Mouse (Mus musculus) urinary bladder, adult 2 months (tissue): ENCODE data around the gene Ccl27a. TPM values are rescaled to one million over a fixed set of nuclear protein-coding genes. Genes with fewer than 3 reads are reported as not detected.
A peak's percentile ranks its signal among the peaks of the same experiment; 100 is the strongest.

Experiments
- DNase-seq: peaks from one replicate; pipeline ENCODE4 v3.0.0; 2022; ENCODE audit warnings: low spot score
- polyA plus RNA-seq: library from polyadenylated mRNA; depleted of rRNA; stranded (reverse); fragments of >200 nt; gene quantifications from 2 replicates; pipeline ENCODE4 v1.2.3, GENCODE M21; 2012; rRNA removed

The Ccl27a gene
- polyA plus RNA-seq, 1 experiment, result 44.4 TPM

- DNase-seq, result peak; percentile 85
Measured at GRCm38 (mm10) chr4:41755338-41756305, 18.4 kb downstream of the Ccl27a start, which contains the start of gene Sigmar1. Sigmar1 (minus strand) TSS chr4:41756157.

- no peak for DNase-seq
Measured at GRCm38 (mm10) chr4:41754797-41755337, 19.2 kb downstream of the Ccl27a start, which contains the start of gene Galt. Galt (plus strand) TSS chr4:41755228.

GRCm38 (mm10) chr4:41745021-41745420, 29.0 kb downstream of the Ccl27a start:
- no peak for DNase-seq

GRCm38 (mm10) chr4:41744131-41744530, 29.9 kb downstream of the Ccl27a start:
- no peak for DNase-seq

GRCm38 (mm10) chr4:41741158-41741560, 32.9 kb downstream of the Ccl27a start:
- DNase-seq, result peak; percentile 88

GRCm38 (mm10) chr4:41740380-41741157, 33.5 kb downstream of the Ccl27a start:
- DNase-seq, result no peak

GRCm38 (mm10) chr4:41739260-41739659, 34.8 kb downstream of the Ccl27a start:
- DNase-seq, result no peak

GRCm38 (mm10) chr4:41738256-41738603, 35.8 kb downstream of the Ccl27a start:
- DNase-seq, result no peak

GRCm38 (mm10) chr4:41737602-41738255, 36.3 kb downstream of the Ccl27a start:
- DNase-seq, result peak; percentile 46

GRCm38 (mm10) chr4:41731052-41731765, 42.8 kb downstream of the Ccl27a start, which contains the start of gene Arid3c:
Arid3c (minus strand) TSS chr4:41731142.
- no peak for DNase-seq

GRCm38 (mm10) chr4:41726826-41727621, 47.0 kb downstream of the Ccl27a start:
- DNase-seq, result no peak

- peak; percentile 68 for DNase-seq
Measured at GRCm38 (mm10) chr4:41722918-41723351, 51.1 kb downstream of the Ccl27a start, which contains the start of gene Dctn3. Dctn3 (minus strand) TSS chr4:41723170.

Other genes starting within 250 kb of the Ccl27a start
- gene Fam219a, start 204.7 kb downstream of the Ccl27a start, polyA plus RNA-seq, result 20.9 and 21.3 TPM in 2 replicates
- 85.3 and 93.8 TPM in 2 replicates for gene Dnaic1, start 204.5 kb downstream of the Ccl27a start, polyA plus RNA-seq
- gene Enho, start 133.9 kb downstream of the Ccl27a start, polyA plus RNA-seq, result 165 and 187 TPM in 2 replicates
- gene Cntfr, start 77.2 kb downstream of the Ccl27a start, polyA plus RNA-seq, result 28.6 and 49.0 TPM in 2 replicates
- 77.4 and 78.3 TPM in 2 replicates for gene Il11ra1, start 74.3 kb downstream of the Ccl27a start, polyA plus RNA-seq
- gene Rpp25l, start 60.7 kb downstream of the Ccl27a start, polyA plus RNA-seq, result 32.6 and 40.5 TPM in 2 replicates
- 68.8 and 98.7 TPM in 2 replicates for gene Dctn3, start 51.1 kb downstream of the Ccl27a start, polyA plus RNA-seq
- 1.3 and 1.9 TPM in 2 replicates for gene Arid3c, start 43.1 kb downstream of the Ccl27a start, polyA plus RNA-seq
- 64.7 and 65.2 TPM in 2 replicates for gene Galt, start 19.0 kb downstream of the Ccl27a start, polyA plus RNA-seq
- 79.7 and 81.4 TPM in 2 replicates for gene Sigmar1, start 18.1 kb downstream of the Ccl27a start, polyA plus RNA-seq
- 6.6 and 36.4 TPM in 2 replicates for gene Gm21541, start 129.4 kb upstream of the Ccl27a start, polyA plus RNA-seq
- 2.1 and 3.3 TPM in 2 replicates for gene Gm20878, start 167.3 kb upstream of the Ccl27a start, polyA plus RNA-seq
- gene Fam205a4, start 191.8 kb upstream of the Ccl27a start, polyA plus RNA-seq, result 0.60 and 0.65 TPM in 2 replicates